Mouse (Mus musculus) heart, embryonic 12.5 days (tissue): Measurements from ENCODE around the gene Vmn1r26. TPM values are rescaled to one million over a fixed set of nuclear protein-coding genes. Genes with fewer than 3 reads are reported as not detected.
"Not testable (repeated sequence)": the region's sequence is repeated elsewhere in the genome, so short reads cannot be mapped to it uniquely, and the experiment has no call there.

ENCODE experiments used
- ATAC-seq: fragments of 200-750 bp; cut with Nextera tagmentation; 2 replicates; pipeline ENCODE4 v1.8.0; 2017; ENCODE audit warnings: moderate TSS enrichment, moderate library complexity; ENCODE audit not compliant: insufficient number of reproducible peaks, low FRiP score
- H3K27ac ChIP-seq: fragments of 300-500 bp; sonication (generic); 2 replicates; pipeline ENCODE4 v1.5.1; 2016; ENCODE audit warnings: mild to moderate bottlenecking, moderate library complexity; ENCODE audit not compliant: poor library complexity, severe bottlenecking
- H3K27me3 ChIP-seq: fragments of 300-500 bp; sonication (generic); replicated peaks from 2 replicates; pipeline ENCODE4 v1.6.1; 2016; ENCODE audit warnings: mild to moderate bottlenecking, moderate library complexity
- H3K36me3 ChIP-seq: fragments of 300-500 bp; sonication (generic); 2 replicates; pipeline ENCODE4 v1.6.1; 2016; ENCODE audit warnings: mild to moderate bottlenecking, moderate library complexity
- H3K4me1 ChIP-seq: fragments of 300-500 bp; sonication (generic); replicated peaks from 2 replicates; pipeline ENCODE4 v1.6.1; 2016; ENCODE audit warnings: mild to moderate bottlenecking
- H3K4me2 ChIP-seq: fragments of 300-500 bp; sonication (generic); 2 replicates; pipeline ENCODE4 v1.6.1; 2016; ENCODE audit warnings: mild to moderate bottlenecking, moderate library complexity
- H3K4me3 ChIP-seq: fragments of 300-500 bp; sonication (generic); 2 replicates; pipeline ENCODE4 v1.5.1; 2016; ENCODE audit warnings: mild to moderate bottlenecking
- H3K9ac ChIP-seq: fragments of 300-500 bp; sonication (generic); 2 replicates; pipeline ENCODE4 v1.6.1; 2016; ENCODE audit warnings: mild to moderate bottlenecking, moderate library complexity
- H3K9me3 ChIP-seq: fragments of 300-500 bp; sonication (generic); replicated peaks from 2 replicates; pipeline ENCODE4 v1.6.1; 2016; ENCODE audit warnings: mild to moderate bottlenecking, moderate library complexity
- WGBS: fragments of 180-500 bp; shearing (Covaris S2); methylation state at CpG from one replicate; pipeline ENCODE4 v1.1.7; 2016; 5-methylcytosine and 5-hydroxymethylcytosine counted together
- polyA plus RNA-seq: library from polyadenylated mRNA; unstranded; fragments of >200 nt; fragmentation: Nextera tagmentation; extraction: Ambion mirVana; gene quantifications from 2 replicates; pipeline ENCODE4 v1.2.1, GENCODE M21; 2016

Vmn1r26 gene
- polyA plus RNA-seq = not detected in 2 replicates

- H3K4me1 ChIP-seq = no peaks in the 10 kb centered on the region
- H3K4me2 ChIP-seq = no peak within 1 kb of the TSS
- no peak within 1 kb of the TSS for H3K27ac ChIP-seq
- no peaks in the 10 kb centered on the region for H3K9me3 ChIP-seq
- ATAC-seq = no peak
- H3K9ac ChIP-seq = no peak within 1 kb of the TSS
- no peak within 1 kb of the TSS for H3K4me3 ChIP-seq
- H3K36me3 ChIP-seq = no peaks in the 10 kb centered on the region
- 84% methylated on average over 1 of the region's 1 CpGs for WGBS
- no peaks in the 10 kb centered on the region for H3K27me3 ChIP-seq
Observed at GRCm38 (mm10) chr6:58015059-58015458, at the start of gene Vmn1r26. Vmn1r26 (minus strand) TSS chr6:58015159.

DNA sequence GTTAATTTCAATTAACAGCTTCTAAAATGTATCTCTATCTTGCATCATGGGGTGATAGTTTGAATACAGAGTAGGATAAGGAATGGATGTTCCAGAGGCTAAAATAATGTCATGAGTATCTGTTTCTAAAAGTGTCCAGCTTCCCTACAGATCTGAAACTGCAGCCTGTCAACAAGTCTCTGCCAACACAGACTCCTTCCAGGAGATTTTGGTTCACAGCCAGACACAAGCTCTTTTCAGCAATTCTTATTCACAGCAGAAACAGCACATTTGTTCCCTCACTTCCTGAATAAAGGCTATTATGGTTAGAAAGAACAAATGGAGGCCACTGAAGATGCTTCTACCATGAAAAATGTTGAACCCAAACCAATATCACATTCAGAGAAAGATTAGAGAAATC, 29.1 kb upstream of the Vmn1r26 start:
- H3K27ac ChIP-seq = no peak overlapping the region
- H3K4me1 ChIP-seq = no peaks in the 10 kb centered on the region
- no peaks in the 10 kb centered on the region for H3K27me3 ChIP-seq
- no peaks in the 10 kb centered on the region for H3K9me3 ChIP-seq
- no peak overlapping the region for H3K4me3 ChIP-seq
- ATAC-seq = no peak
- H3K4me2 ChIP-seq = no peak overlapping the region
- H3K9ac ChIP-seq = no peak overlapping the region
- no peaks in the 10 kb centered on the region for H3K36me3 ChIP-seq

DNA sequence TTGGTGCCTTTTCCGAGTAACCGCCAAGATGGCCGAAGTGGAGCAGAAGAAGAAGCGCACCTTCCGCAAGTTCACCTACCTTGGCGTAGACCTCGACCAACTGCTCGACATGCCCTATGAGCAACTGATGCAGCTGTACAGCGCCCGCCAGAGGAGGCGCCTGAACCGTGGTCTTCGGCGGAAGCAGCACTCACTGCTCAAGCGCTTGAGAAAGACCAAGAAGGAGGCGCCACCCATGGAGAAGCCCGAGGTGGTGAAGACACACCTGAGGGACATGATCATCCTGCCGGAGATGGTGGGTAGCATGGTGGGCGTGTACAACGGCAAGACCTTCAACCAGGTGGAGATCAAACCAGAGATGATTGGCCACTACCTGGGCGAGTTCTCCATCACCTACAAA, 2.5 kb upstream of the Vmn1r26 start:
- WGBS = 85% methylated on average over 21 of the region's 21 CpGs
- not testable (repeated sequence) for H3K9me3 ChIP-seq

DNA sequence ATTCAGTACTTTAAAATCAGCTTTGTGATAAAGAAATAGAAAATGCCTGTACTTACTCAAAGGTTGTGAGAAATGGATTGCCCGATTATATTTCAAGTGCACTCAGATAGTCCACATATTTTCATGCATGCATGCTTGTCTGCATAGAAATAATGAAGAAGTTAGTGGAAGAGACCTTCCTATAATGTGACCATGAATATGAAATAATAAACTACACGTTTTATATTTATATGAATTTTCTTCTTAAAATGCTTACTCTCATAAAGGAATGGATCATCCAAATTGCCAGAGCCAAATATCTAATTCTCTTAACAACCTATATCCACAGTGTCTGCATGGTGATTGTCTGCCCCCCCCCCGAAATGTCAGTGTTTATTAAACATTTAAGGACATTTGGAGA, 34.2 kb downstream of the Vmn1r26 start, which contains the start of gene Vmn1r25:
Gene Vmn1r25, minus strand, starts transcription at position 101 of the 400 bp plus-strand sequence.
- no peaks in the 10 kb centered on the region for H3K4me1 ChIP-seq
- WGBS = 51% methylated on average over 3 of the region's 3 CpGs
- H3K9me3 ChIP-seq = no peaks in the 10 kb centered on the region
- no peak within 1 kb of the TSS for H3K9ac ChIP-seq
- H3K36me3 ChIP-seq = no peaks in the 10 kb centered on the region
- no peak within 1 kb of the TSS for H3K27ac ChIP-seq
- no peak within 1 kb of the TSS for H3K4me3 ChIP-seq
- H3K4me2 ChIP-seq = no peak within 1 kb of the TSS
- ATAC-seq = no peak
- H3K27me3 ChIP-seq = no peaks in the 10 kb centered on the region

More for the DNA sequence above, 2.5 kb upstream of the Vmn1r26 start:
- H3K36me3 ChIP-seq, ATAC-seq, H3K4me3 ChIP-seq, H3K4me1 ChIP-seq, H3K27me3 ChIP-seq, H3K27ac ChIP-seq, H3K4me2 ChIP-seq, H3K9ac ChIP-seq: not testable (repeated sequence)

GRCm38 (mm10) chr6:57961403-57961802, 53.6 kb downstream of the Vmn1r26 start, which contains the start of gene Vmn1r24:
Vmn1r24 (minus strand) TSS chr6:57961503.
- not testable (repeated sequence) for H3K9ac ChIP-seq, H3K4me1 ChIP-seq, H3K36me3 ChIP-seq, H3K4me2 ChIP-seq, H3K9me3 ChIP-seq, H3K4me3 ChIP-seq, H3K27ac ChIP-seq, ATAC-seq, H3K27me3 ChIP-seq
- WGBS = 54% methylated on average over 1 of the region's 1 CpGs

Other genes with a start within 250 kb of the Vmn1r26 start
- gene Vopp1, start 190.0 kb downstream of the Vmn1r26 start, polyA plus RNA-seq = 33.3 and 39.1 TPM in 2 replicates
- gene Vmn1r21, start 164.8 kb downstream of the Vmn1r26 start, polyA plus RNA-seq = not detected in 2 replicates
- not detected in 2 replicates for gene Vmn1r22, start 107.1 kb downstream of the Vmn1r26 start, polyA plus RNA-seq
- not detected in 2 replicates for gene Vmn1r23, start 88.3 kb downstream of the Vmn1r26 start, polyA plus RNA-seq
- not detected in 2 replicates for gene Vmn1r24, start 53.7 kb downstream of the Vmn1r26 start, polyA plus RNA-seq
- not detected in 2 replicates for gene Vmn1r25, start 34.3 kb downstream of the Vmn1r26 start, polyA plus RNA-seq
- gene Vmn1r27, start 203.7 kb upstream of the Vmn1r26 start, polyA plus RNA-seq = not detected in 2 replicates
- gene Vmn1r28, start 246.9 kb upstream of the Vmn1r26 start, polyA plus RNA-seq = not detected in 2 replicates